Mouse (Mus musculus) forebrain, embryonic 12.5 days (tissue): ENCODE measurements around the gene Lamtor4. TPM values are rescaled to one million over a fixed set of nuclear protein-coding genes. Genes with fewer than 3 reads are reported as not detected.

Source experiments
- ATAC-seq: fragments of 200-750 bp; cut with Nextera tagmentation; 2 replicates; pipeline ENCODE4 v1.8.0; 2017; ENCODE audit warnings: moderate TSS enrichment; ENCODE audit not compliant: low FRiP score
- H3K27ac ChIP-seq: fragments of 300-500 bp; sonication (generic); 2 replicates; pipeline ENCODE4 v1.5.1; 2016; ENCODE audit warnings: mild to moderate bottlenecking
- H3K27me3 ChIP-seq: fragments of 300-500 bp; sonication (generic); 2 replicates; pipeline ENCODE4 v1.6.1; 2016; ENCODE audit warnings: mild to moderate bottlenecking
- H3K36me3 ChIP-seq: fragments of 300-500 bp; sonication (generic); replicated peaks from 2 replicates; pipeline ENCODE4 v1.6.1; 2016; ENCODE audit warnings: mild to moderate bottlenecking
- H3K4me1 ChIP-seq: fragments of 300-500 bp; sonication (generic); 2 replicates; pipeline ENCODE4 v1.6.1; 2016
- H3K4me2 ChIP-seq: fragments of 300-500 bp; sonication (generic); 2 replicates; pipeline ENCODE4 v1.6.1; 2016; ENCODE audit warnings: mild to moderate bottlenecking, moderate library complexity
- H3K4me3 ChIP-seq: fragments of 300-500 bp; sonication (generic); replicated peaks from 2 replicates; pipeline ENCODE4 v1.5.1; 2016; ENCODE audit warnings: mild to moderate bottlenecking
- H3K9ac ChIP-seq: fragments of 300-500 bp; sonication (generic); 2 replicates; pipeline ENCODE4 v1.6.1; 2016; ENCODE audit warnings: mild to moderate bottlenecking
- H3K9me3 ChIP-seq: fragments of 300-500 bp; sonication (generic); 2 replicates; pipeline ENCODE4 v1.6.1; 2016
- WGBS: fragments of 180-500 bp; shearing (Covaris S2); methylation state at CpG from one replicate; pipeline ENCODE4 v1.1.7; 2016; 5-methylcytosine and 5-hydroxymethylcytosine counted together
- polyA plus RNA-seq: library from polyadenylated mRNA; unstranded; fragments of >200 nt; fragmentation: Nextera tagmentation; extraction: Ambion mirVana; gene quantifications from 2 replicates; pipeline ENCODE4 v1.2.1, GENCODE M21; 2016

The Lamtor4 gene
- polyA plus RNA-seq, 1 experiment from 2014 or later = 47.3 TPM

DNA sequence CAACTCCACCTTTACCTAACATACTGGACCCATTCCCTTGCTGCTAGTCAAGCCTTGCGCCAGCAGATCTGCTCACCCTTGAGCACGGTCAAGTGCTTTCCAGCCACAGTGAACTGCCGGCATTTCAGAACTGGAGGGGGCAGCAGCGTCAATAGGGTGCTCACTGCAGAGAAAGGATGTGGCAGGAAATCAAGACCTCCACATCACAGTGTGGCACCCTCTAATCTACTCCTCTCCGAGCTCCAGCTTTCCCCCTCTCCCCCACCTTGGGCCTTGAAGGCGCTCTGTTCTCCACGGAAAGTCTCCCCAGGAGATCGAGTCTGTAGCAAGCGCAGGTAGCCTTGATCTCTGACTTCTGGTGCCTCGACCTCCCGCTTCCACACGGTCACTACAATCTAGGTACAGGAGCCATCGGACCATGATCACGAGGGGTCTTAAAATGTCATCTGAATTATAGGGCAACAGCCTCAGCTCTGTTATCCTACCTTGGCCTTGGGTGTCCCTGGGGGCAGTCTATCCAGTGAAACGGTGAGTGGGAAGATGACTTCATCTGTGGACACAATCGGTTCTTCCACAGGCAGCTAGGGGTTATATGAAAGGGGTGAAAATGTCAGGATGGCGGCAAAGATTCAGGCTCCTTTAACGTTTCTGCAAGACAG lies 7.4 kb downstream of the Lamtor4 start:
- no peak for ATAC-seq
- Histone ChIP-seq H3K27ac (no peak overlapping the region), H3K4me2 (peak overlapping the region; percentile 99), H3K9ac (peak overlapping the region; percentile 96), H3K36me3 (peaks cover 51% of the 10 kb centered on the region), H3K9me3 (no peaks in the 10 kb centered on the region), H3K4me3 (peak overlapping the region; percentile 94), H3K27me3 (no peaks in the 10 kb centered on the region), H3K4me1 (peaks cover 27% of the 10 kb centered on the region)
- WGBS = 68% methylated on average over 18 of the region's 18 CpGs

DNA sequence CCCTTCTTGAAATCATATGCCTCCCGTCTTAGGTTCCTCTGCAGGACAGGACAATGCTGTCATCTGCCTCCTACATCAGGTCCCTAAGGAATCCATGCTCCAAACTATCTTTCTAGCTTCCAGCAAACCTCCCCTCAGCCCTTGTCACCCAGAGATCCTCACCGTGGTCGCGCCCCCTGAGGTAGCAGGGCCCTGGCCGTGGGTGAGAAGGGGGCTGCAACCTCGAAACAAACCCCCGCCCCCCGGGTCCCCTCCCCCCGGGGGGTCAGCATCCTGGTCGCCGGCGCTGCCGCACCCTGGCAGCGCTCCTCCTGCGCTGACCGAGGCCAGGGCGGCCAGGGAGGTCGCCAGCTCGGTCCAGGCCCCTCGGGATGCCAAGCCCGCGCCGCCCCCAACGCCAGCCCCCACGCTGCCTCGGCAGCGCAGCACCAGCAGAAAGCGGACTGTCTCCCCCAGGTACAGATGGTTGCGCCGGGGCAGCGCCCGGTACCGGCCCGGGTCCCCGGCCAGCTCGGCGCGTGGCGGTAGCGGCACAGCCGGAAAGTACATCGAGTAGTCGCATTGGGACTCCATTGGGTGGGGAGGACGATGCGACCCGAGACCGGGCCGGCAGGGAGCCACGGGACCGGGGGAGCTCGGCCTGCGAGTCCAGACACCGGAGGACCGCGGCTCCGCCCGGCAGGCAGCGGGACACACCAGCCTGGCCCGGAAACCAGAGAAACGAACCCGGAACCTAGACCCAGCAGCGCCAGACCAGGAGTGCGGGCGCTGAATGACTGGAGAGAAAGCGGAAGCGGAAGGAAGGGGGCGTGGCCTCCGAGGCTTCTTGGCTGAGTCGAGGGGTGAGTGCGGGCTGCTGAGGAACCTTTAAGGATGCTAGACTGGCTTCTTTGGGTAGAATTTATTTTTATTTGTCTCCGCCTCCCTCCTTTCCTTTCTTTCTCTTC lies 8.3 kb downstream of the Lamtor4 start, which contains the start of gene BC037034:
Gene BC037034, minus strand, starts transcription at position 774 of the 947 bp plus-strand sequence.
- peak; percentile 89 for ATAC-seq

DNA sequence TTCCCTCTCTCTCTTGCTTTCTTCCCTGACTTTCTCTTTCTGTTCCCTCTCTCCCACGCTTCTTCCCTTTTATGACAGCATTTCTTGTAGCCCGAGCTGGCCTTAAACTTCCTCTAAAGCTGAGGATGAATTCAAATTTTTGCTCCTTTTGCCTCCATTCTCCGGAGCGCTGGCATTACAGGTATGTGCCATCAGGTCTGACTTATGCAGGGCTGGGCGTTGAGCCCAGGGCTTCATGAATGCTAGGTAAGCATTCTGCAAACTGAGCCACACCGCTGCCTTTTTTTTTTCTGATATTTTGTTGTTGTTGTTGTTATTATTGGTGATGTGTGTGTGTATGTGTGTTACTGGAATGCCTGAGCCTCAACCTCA lies 8.9 kb downstream of the Lamtor4 start:
- Histone ChIP-seq H3K27me3 (no peaks in the 10 kb centered on the region), H3K27ac (peak overlapping the region; percentile 77), H3K4me3 (peak overlapping the region; percentile 94), H3K9ac (peak overlapping the region; percentile 96), H3K36me3 (peaks cover 39% of the 10 kb centered on the region), H3K9me3 (no peaks in the 10 kb centered on the region), H3K4me2 (peak overlapping the region; percentile 99), H3K4me1 (peaks cover 27% of the 10 kb centered on the region)
- no peak for ATAC-seq
- 17% methylated on average over 6 of the region's 6 CpGs for WGBS

More for the DNA sequence above, 8.3 kb downstream of the Lamtor4 start, which contains the start of gene BC037034:
- Histone ChIP-seq H3K4me3 (peak within 1 kb of the TSS; percentile 94), H3K27ac (peak within 1 kb of the TSS; percentile 77), H3K9ac (peak within 1 kb of the TSS; percentile 96), H3K4me1 (peaks cover 27% of the 10 kb centered on the region), H3K4me2 (peak within 1 kb of the TSS; percentile 99), H3K36me3 (peaks cover 44% of the 10 kb centered on the region), H3K27me3 (no peaks in the 10 kb centered on the region), H3K9me3 (no peaks in the 10 kb centered on the region)
- WGBS = under 1% methylated on average over 68 of the region's 71 CpGs

DNA sequence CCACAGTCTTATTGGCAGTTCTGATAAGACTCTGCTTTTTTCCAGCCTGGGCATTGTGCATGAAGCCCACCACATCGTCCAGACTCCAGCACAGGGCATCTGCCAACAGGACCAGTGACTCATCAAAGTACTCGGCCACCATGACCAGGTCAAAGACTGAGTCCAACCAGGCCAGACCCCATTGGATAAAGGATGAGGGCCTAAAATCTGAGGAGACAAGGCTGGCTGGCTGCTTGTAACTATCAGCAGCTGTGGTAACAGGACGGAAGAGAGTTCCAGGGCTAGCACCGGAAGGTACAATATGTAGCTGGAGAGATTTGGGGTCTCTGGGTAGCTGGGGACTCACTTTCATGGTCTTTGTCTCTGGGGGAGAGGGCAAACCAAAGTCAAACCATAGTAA lies 10.4 kb downstream of the Lamtor4 start:
- 90% methylated on average over 4 of the region's 4 CpGs for WGBS
- no peak overlapping the region for H3K4me3 ChIP-seq
- ATAC-seq = no peak

DNA sequence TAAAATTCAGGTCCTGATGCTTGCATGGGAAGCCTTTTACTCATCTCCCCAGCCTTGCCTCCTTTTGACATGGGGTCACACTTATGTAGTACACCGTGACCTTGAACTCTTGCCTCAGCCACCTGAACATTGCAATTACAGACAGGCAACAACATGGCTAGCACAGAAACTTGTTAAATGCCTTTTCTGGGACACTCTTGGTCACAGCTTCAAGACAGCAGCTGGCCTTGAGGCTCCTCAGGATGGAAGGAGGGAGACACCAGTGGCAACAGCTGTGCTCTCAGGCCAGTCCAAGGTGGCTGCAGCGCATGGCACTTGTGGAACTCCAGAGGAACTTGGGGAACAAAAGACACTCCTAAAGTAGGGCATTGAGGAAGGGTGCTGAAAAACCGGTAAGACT lies 11.8 kb downstream of the Lamtor4 start:
- no peak overlapping the region for H3K9ac ChIP-seq
- H3K27me3 ChIP-seq = peaks cover 17% of the 10 kb centered on the region; the same call in 1 of the 2 replicates
- H3K27ac ChIP-seq = no peak overlapping the region
- H3K4me3 ChIP-seq = no peak overlapping the region
- no peak overlapping the region for H3K4me2 ChIP-seq
- no peak for ATAC-seq
- no peaks in the 10 kb centered on the region for H3K9me3 ChIP-seq
- H3K4me1 ChIP-seq = peaks cover 29% of the 10 kb centered on the region
- WGBS = 87% methylated on average over 3 of the region's 3 CpGs
- H3K36me3 ChIP-seq = peaks cover 9% of the 10 kb centered on the region

More for the DNA sequence above, 10.4 kb downstream of the Lamtor4 start:
- Histone ChIP-seq H3K36me3 (peaks cover 23% of the 10 kb centered on the region), H3K4me1 (peaks cover 27% of the 10 kb centered on the region), H3K4me2 (no peak overlapping the region), H3K27me3 (peaks cover 4% of the 10 kb centered on the region; the same call in 1 of the 2 replicates), H3K27ac (no peak overlapping the region), H3K9ac (no peak overlapping the region), H3K9me3 (no peaks in the 10 kb centered on the region)

DNA sequence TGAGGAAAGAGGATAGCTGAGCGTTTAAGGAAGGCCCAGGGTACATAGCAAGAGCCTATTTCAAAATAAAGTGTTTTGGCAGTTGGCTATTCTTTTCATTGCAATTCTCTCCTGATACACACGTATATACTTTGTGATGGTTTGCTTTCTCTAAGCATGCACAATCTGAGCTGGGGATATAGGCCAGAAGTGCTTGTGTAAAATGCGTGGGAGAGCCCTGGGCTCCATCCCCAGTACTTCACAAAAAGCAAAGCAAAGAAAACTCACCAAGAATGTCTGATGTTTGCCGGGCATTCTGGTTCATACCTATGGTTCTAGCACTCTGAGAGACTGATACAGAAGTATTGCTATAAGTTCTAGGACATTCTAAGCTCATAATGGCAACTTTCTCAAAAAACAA lies 13.7 kb downstream of the Lamtor4 start:
- peaks cover 22% of the 10 kb centered on the region for H3K27me3 ChIP-seq
- H3K9me3 ChIP-seq = no peaks in the 10 kb centered on the region
- H3K27ac ChIP-seq = no peak overlapping the region
- H3K4me1 ChIP-seq = peaks cover 27% of the 10 kb centered on the region
- H3K9ac ChIP-seq = no peak overlapping the region
- no peak overlapping the region for H3K4me3 ChIP-seq
- peaks cover 8% of the 10 kb centered on the region for H3K36me3 ChIP-seq
- H3K4me2 ChIP-seq = no peak overlapping the region
- no peak for ATAC-seq
- WGBS = 84% methylated on average over 4 of the region's 4 CpGs

DNA sequence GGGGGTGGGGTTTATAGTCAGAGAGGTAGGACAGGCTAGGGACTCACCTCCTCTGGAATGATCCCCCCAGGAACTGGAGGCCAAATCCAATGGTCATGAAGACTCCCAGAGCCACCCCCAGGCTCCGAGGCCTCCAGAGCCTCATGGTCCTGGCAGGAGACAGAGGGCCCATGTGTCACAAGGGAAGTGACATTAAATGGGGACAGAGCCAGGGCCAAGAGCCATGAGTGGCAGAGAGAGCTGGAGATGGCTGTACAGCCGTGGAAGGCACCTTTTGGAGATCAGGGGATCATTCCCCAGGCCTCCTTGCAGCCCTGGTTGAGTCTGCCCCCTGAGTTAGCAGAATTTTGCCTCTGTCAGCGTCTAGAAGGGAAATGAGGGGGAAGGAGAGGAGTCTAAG lies 15.9 kb downstream of the Lamtor4 start:
- H3K9me3 ChIP-seq = no peaks in the 10 kb centered on the region
- H3K27ac ChIP-seq = no peak overlapping the region
- peaks cover 26% of the 10 kb centered on the region for H3K27me3 ChIP-seq
- peaks cover 18% of the 10 kb centered on the region; the same call in 1 of the 2 replicates for H3K36me3 ChIP-seq
- no peak overlapping the region for H3K9ac ChIP-seq
- H3K4me2 ChIP-seq = no peak overlapping the region
- 48% methylated on average over 3 of the region's 3 CpGs for WGBS
- H3K4me1 ChIP-seq = peaks cover 39% of the 10 kb centered on the region
- no peak for ATAC-seq
- no peak overlapping the region for H3K4me3 ChIP-seq

DNA sequence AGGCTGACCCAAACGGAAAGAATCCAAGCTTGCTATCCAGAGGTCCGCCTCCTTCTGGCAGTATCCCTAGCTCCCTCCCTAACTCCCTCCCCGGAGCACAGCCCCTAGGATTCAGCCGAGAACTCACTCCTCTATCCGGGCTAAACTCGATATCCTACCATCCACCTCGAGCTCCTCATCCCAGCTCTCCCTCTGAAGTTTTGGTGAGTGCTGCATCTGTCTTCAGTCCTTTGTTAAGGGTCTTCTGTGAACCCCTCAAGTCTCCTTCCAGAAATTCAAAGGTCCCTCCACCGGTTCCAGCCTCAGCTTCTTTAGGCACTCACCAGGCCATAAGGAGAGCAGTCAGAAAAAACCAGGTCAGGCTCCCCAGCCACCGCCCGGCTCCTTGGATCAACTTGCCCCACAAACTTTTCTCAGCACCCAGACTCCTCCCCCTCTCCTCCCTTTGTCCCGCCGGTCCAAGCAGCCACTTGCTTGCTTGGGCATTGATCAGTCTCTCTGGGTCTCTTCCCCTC lies 17.2 kb downstream of the Lamtor4 start, which contains the start of gene Gal3st4:
Gene Gal3st4, minus strand, starts transcription at position 432 of the 515 bp plus-strand sequence.
- Histone ChIP-seq H3K27me3 (peaks cover 26% of the 10 kb centered on the region), H3K27ac (no peak within 1 kb of the TSS), H3K9me3 (no peaks in the 10 kb centered on the region), H3K9ac (0 out of 2 replicates have a peak within 1 kb of the TSS, but pooled peaks have one; percentile 33), H3K4me1 (peaks cover 52% of the 10 kb centered on the region), H3K36me3 (peaks cover 28% of the 10 kb centered on the region), H3K4me2 (peak within 1 kb of the TSS; percentile 39), H3K4me3 (peak within 1 kb of the TSS; percentile 20)
- ATAC-seq = 0 out of 2 replicates have a peak, but pooled peaks have one; percentile 18
- 2% methylated on average over 12 of the region's 12 CpGs for WGBS

DNA sequence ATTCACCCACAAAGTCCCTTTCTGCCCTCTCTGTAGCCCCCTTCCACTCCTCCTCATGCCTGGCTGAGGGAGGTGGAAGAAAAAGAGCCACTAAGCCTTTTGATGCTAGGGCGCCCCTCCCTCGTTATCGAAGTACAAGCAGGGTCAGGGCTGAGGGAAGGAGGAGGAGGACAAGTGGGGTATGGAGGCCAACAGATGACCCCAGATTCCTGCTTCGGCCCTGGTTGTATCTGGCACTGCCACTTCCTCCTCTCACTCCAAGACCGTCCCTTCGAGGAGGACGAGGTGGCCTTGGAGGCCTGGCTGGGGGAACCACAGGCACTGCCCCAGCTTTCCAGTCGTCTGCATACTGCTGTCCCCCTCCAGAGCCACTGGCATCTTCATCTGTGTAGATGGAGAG lies 18.9 kb downstream of the Lamtor4 start:
- H3K4me3 ChIP-seq = no peak overlapping the region
- no peak overlapping the region for H3K4me2 ChIP-seq
- H3K36me3 ChIP-seq = peaks cover 37% of the 10 kb centered on the region
- H3K27ac ChIP-seq = no peak overlapping the region
- WGBS = 60% methylated on average over 8 of the region's 8 CpGs
- no peak overlapping the region for H3K9ac ChIP-seq
- H3K4me1 ChIP-seq = peaks cover 68% of the 10 kb centered on the region
- H3K9me3 ChIP-seq = no peaks in the 10 kb centered on the region
- ATAC-seq = no peak
- H3K27me3 ChIP-seq = peaks cover 26% of the 10 kb centered on the region

DNA sequence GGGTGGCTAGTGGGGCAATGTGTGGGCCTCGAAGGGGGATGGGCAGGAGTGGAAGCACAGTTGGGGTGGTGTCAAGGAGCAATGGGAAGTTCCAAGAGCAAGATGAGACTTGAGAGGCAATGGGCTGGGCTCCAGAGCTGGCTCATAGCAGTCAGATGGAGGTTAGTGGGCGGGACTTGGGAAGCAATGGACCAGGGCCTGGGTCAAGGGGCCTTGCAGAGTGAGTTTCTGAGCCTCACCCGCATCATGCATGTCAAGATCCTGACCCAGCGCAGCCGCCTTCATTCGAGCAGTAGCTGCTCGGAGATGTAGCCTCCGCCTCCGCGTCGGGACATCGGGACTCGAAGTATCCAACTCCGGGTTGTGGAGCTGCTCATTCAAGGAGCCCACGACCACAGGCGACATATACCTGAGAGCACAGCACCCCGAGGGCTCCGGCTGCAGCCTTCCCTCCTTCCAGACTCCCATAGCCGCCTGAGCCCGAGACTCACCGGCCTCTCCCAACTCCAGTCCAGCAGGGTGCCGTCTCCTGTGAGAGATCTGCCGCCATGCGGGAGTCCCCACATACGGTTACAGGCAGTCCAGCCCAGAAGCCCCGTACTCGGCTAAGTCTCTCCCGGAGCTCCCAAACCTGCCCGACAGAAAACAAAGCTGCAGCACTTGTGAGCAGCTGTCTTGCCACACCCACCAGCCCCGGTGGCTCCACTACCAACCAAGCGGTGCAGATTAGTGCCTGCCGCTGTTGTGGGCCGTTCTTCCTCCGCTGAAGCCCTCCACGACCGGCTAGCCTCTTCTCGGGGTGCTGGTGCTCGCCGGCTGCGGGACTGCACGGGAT lies 20.2 kb downstream of the Lamtor4 start:
- peaks cover 25% of the 10 kb centered on the region for H3K27me3 ChIP-seq

DNA sequence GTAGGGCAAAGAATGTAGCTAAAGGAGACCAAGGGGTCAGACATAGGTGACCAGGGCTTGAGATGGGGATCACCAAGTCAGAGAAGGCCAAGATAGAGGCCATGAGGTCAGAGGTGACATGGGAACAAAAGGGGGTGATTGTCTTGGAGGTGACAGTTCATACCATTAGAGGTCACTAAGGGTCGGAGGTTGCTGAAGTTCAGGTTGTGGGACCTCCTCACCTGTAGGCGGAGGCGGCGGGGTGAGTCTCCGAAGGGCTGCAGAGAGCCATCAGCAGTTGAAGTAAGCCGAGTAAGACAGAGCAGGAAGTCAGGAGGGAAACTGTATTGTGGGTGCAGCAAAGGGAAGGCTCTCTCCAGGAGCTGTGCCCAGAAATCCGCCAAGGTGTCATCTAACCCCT lies 22.7 kb downstream of the Lamtor4 start:
- Histone ChIP-seq H3K4me2 (peak overlapping the region; percentile 75), H3K27ac (no peak overlapping the region), H3K36me3 (peaks cover 37% of the 10 kb centered on the region), H3K27me3 (peaks cover 20% of the 10 kb centered on the region), H3K4me1 (peaks cover 56% of the 10 kb centered on the region), H3K4me3 (peak overlapping the region; percentile 74), H3K9me3 (no peaks in the 10 kb centered on the region), H3K9ac (peak overlapping the region; percentile 90; the same call in 1 of the 2 replicates)
- 87% methylated on average over 7 of the region's 7 CpGs for WGBS
- no peak for ATAC-seq

More for the DNA sequence above, 20.2 kb downstream of the Lamtor4 start:
- H3K9me3 ChIP-seq = no peaks in the 10 kb centered on the region
- 6% methylated on average over 41 of the region's 41 CpGs for WGBS
- ATAC-seq = no peak
- peak overlapping the region; percentile 66 for H3K4me2 ChIP-seq
- peak overlapping the region; percentile 40 for H3K4me3 ChIP-seq
- H3K4me1 ChIP-seq = peaks cover 68% of the 10 kb centered on the region
- H3K36me3 ChIP-seq = peaks cover 37% of the 10 kb centered on the region
- peak overlapping the region; percentile 62 for H3K9ac ChIP-seq
- 0 out of 2 replicates have a peak overlapping the region, but pooled peaks have one; percentile 31 for H3K27ac ChIP-seq
